Mouse (Mus musculus) liver, embryonic 12.5 days (tissue): ENCODE measurements at regions not wholly inside any gene's neighbourhood (a gene's known extent, or its start where the extent isn't known, plus 50 kb on each side); places are given as distances from the start of the nearest gene placed in this dataset.

Experiments used
- ATAC-seq: fragments of 200-750 bp; cut with Nextera tagmentation; 2 replicates; pipeline ENCODE4 v1.8.0; 2017; ENCODE audit warnings: moderate number of reproducible peaks, mild to moderate bottlenecking, moderate library complexity
- H3K27ac ChIP-seq: fragments of 300-500 bp; sonication (generic); 2 replicates; pipeline ENCODE4 v1.5.1; 2016; ENCODE audit warnings: mild to moderate bottlenecking
- H3K27me3 ChIP-seq: fragments of 300-500 bp; sonication (generic); replicated peaks from 2 replicates; pipeline ENCODE4 v1.6.1; 2016; ENCODE audit warnings: mild to moderate bottlenecking, moderate library complexity
- H3K36me3 ChIP-seq: fragments of 300-500 bp; sonication (generic); 2 replicates; pipeline ENCODE4 v1.6.1; 2016; ENCODE audit warnings: mild to moderate bottlenecking, moderate library complexity
- H3K4me1 ChIP-seq: fragments of 300-500 bp; sonication (generic); 2 replicates; pipeline ENCODE4 v1.6.1; 2016
- H3K4me2 ChIP-seq: fragments of 300-500 bp; sonication (generic); 2 replicates; pipeline ENCODE4 v1.6.1; 2016; ENCODE audit warnings: mild to moderate bottlenecking, moderate library complexity
- H3K4me3 ChIP-seq: fragments of 300-500 bp; sonication (generic); 2 replicates; pipeline ENCODE4 v1.5.1; 2016; ENCODE audit warnings: mild to moderate bottlenecking, moderate library complexity
- H3K9ac ChIP-seq: fragments of 300-500 bp; sonication (generic); 2 replicates; pipeline ENCODE4 v1.6.1; 2016; ENCODE audit warnings: mild to moderate bottlenecking, moderate library complexity
- H3K9me3 ChIP-seq: fragments of 300-500 bp; sonication (generic); replicated peaks from 2 replicates; pipeline ENCODE4 v1.6.1; 2016; ENCODE audit warnings: mild to moderate bottlenecking, moderate library complexity
- WGBS: fragments of 180-500 bp; shearing (Covaris S2); methylation state at CpG from one replicate; pipeline ENCODE4 v1.1.7; 2016; ENCODE audit not compliant: insufficient replicate concordance; 5-methylcytosine and 5-hydroxymethylcytosine counted together

DNA sequence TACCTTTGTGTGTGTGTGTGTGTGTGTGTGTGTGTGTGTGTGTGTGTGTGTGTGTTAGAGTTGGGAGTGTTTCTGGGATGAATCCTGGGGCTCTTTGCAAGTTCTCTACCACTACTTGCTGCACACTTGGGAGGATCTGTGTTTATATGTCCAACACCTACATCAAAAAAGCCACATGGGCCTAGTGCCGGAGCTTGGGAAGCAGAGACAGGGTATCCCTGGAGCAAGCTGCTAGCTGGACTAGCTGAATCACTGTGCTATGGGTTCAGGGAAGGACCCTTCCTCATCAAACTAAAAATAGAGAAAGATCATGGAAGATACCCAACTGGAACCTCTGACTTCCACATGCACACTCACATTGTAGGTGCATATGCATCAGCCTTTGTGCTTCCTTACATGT lies 187.4 kb downstream of the Insig2 start:
- no peak overlapping the region for H3K4me2 ChIP-seq
- no peaks in the 10 kb centered on the region for H3K9me3 ChIP-seq
- H3K4me1 ChIP-seq = no peaks in the 10 kb centered on the region
- no peak for ATAC-seq
- H3K4me3 ChIP-seq = no peak overlapping the region
- no peaks in the 10 kb centered on the region for H3K36me3 ChIP-seq
- H3K9ac ChIP-seq = no peak overlapping the region
- 89% methylated on average over 1 of the region's 1 CpGs for WGBS
- no peaks in the 10 kb centered on the region for H3K27me3 ChIP-seq
- H3K27ac ChIP-seq = no peak overlapping the region

- H3K9ac ChIP-seq = no peak overlapping the region
- H3K9me3 ChIP-seq = no peaks in the 10 kb centered on the region
- H3K4me3 ChIP-seq = no peak overlapping the region
- no peaks in the 10 kb centered on the region for H3K4me1 ChIP-seq
- no peaks in the 10 kb centered on the region for H3K27me3 ChIP-seq
- ATAC-seq = no peak
- 53% methylated on average over 5 of the region's 5 CpGs for WGBS
- no peak overlapping the region for H3K27ac ChIP-seq
- H3K4me2 ChIP-seq = no peak overlapping the region
- H3K36me3 ChIP-seq = no peaks in the 10 kb centered on the region
These were observed 178.9 kb downstream of the Insig2 start for GRCm38 (mm10) chr1:121153476-121153875.

DNA sequence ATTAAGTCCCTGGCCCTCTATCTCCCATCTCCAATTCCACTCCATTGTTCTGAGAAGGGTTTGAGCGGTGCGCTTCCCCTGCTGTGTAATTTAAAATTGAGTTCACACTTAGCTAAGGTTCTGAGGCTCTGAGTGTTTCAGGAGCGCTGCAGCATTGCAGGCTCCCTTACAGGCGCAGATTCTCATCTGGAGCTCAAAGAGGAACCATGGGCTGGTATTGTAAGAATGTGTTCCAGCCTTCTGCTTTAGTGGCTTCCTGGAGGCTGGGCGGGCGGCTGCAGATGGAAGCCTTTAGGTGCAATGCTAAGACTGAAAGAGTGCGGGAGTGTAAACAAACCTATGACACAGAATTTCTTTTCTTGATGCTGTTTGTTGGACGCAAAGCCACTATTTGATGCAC lies 177.8 kb downstream of the Insig2 start:
- Histone ChIP-seq H3K4me3 (no peak overlapping the region), H3K27ac (no peak overlapping the region), H3K9ac (no peak overlapping the region), H3K27me3 (no peaks in the 10 kb centered on the region), H3K36me3 (no peaks in the 10 kb centered on the region), H3K4me1 (no peaks in the 10 kb centered on the region), H3K9me3 (no peaks in the 10 kb centered on the region), H3K4me2 (no peak overlapping the region)
- ATAC-seq = no peak
- 21% methylated on average over 8 of the region's 8 CpGs for WGBS

GRCm38 (mm10) chr1:121168651-121169050 lies 163.7 kb downstream of the Insig2 start:
- H3K4me1 ChIP-seq = no peaks in the 10 kb centered on the region
- H3K9me3 ChIP-seq = no peaks in the 10 kb centered on the region
- H3K27ac ChIP-seq = no peak overlapping the region
- no peak for ATAC-seq
- 30% methylated on average over 3 of the region's 3 CpGs for WGBS
- H3K4me2 ChIP-seq = no peak overlapping the region
- H3K36me3 ChIP-seq = no peaks in the 10 kb centered on the region
- H3K4me3 ChIP-seq = no peak overlapping the region
- H3K27me3 ChIP-seq = no peaks in the 10 kb centered on the region
- H3K9ac ChIP-seq = no peak overlapping the region

DNA sequence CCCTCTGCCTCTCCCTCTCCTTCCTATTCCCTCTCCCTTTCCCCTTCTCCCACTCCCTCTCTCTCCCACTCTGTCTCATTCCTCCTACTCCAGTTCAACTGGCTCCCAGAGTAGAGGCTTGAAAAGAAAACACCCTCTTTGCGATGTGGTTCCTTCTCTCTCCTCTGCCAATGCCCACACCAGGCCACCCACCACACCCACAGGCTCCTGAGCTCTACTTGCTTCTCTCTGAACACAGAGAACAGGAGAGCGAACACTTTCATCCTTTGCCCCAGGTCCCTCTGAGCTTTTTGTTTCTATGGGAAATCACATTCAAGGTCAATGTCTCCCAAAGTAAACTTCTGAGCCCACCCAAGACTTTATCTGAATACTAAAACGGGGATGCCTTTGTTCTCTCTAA lies 155.8 kb downstream of the Insig2 start:
- Histone ChIP-seq H3K4me3 (no peak overlapping the region), H3K4me2 (no peak overlapping the region), H3K9me3 (no peaks in the 10 kb centered on the region), H3K27me3 (peaks cover 60% of the 10 kb centered on the region), H3K9ac (no peak overlapping the region), H3K36me3 (no peaks in the 10 kb centered on the region), H3K4me1 (no peaks in the 10 kb centered on the region), H3K27ac (no peak overlapping the region)
- 15% methylated on average over 3 of the region's 3 CpGs for WGBS
- no peak for ATAC-seq

GRCm38 (mm10) chr1:121177136-121177907 lies 155.1 kb downstream of the Insig2 start:
- WGBS = 4% methylated on average over 22 of the region's 22 CpGs
- no peak overlapping the region for H3K27ac ChIP-seq
- no peaks in the 10 kb centered on the region for H3K36me3 ChIP-seq
- H3K4me1 ChIP-seq = no peaks in the 10 kb centered on the region
- peaks cover 67% of the 10 kb centered on the region for H3K27me3 ChIP-seq
- no peaks in the 10 kb centered on the region for H3K9me3 ChIP-seq
- H3K4me2 ChIP-seq = peak overlapping the region; percentile 8; the same call in 1 of the 2 replicates
- no peak overlapping the region for H3K4me3 ChIP-seq
- no peak for ATAC-seq
- no peak overlapping the region for H3K9ac ChIP-seq

DNA sequence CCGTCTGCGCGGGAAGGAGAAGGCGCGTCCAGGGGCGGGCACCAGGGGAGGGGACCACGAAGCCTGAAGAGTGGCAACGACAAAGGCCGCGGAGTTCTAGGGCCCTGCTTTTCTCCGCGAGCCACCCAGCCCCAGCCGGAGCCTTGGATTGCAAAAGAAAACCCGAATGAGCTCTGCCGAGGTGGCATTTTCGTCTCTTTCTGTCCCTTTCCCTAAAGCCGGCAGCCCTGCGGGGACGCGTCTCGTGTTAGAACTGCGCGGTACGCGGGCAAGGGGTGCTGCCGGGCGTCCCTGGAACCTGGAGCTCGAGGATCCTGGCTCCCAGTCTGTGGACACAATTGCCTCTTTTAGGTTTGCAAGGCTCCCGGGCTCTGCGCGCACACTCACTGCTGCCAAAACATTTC lies 154.5 kb downstream of the Insig2 start:
- ATAC-seq = no peak
- no peaks in the 10 kb centered on the region for H3K4me1 ChIP-seq
- H3K27ac ChIP-seq = no peak overlapping the region
- H3K9me3 ChIP-seq = no peaks in the 10 kb centered on the region
- H3K4me2 ChIP-seq = peak overlapping the region; percentile 8; the same call in 1 of the 2 replicates
- H3K27me3 ChIP-seq = peaks cover 71% of the 10 kb centered on the region
- H3K9ac ChIP-seq = no peak overlapping the region
- H3K4me3 ChIP-seq = no peak overlapping the region
- H3K36me3 ChIP-seq = no peaks in the 10 kb centered on the region
- WGBS = 2% methylated on average over 31 of the region's 31 CpGs

DNA sequence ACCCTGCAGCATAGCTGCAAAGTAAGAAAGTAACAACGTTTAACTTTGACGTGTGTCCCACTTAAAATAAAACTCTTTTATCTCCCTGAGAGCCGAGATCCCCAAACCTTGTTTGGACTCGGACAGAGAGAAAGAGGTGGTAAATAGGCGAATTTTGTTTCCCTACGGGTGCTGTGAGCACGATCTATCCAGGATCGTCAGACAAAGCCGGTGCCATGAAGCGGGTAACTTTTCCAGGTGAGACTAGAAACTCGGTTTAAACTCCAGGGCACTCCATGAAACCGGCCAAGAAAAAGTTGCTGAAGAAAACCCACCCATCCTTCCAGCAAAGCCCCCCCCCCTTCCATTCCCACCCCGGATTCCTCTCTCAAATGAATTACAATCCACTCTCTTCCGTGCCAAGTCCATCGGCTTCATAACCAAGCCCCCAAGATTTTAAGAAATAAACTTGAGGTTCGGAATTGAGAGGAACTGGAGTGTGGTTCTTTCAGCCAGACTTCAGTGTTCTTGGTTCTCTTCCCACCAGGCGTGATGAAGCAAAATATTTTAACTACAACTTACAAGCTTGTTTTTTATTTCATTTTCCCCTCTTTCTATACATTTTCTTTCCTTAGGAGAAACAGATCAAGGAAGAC lies 153.7 kb downstream of the Insig2 start:
- Histone ChIP-seq H3K27me3 (peaks cover 71% of the 10 kb centered on the region), H3K4me1 (no peaks in the 10 kb centered on the region), H3K4me3 (no peak overlapping the region), H3K9me3 (no peaks in the 10 kb centered on the region), H3K4me2 (no peak overlapping the region), H3K27ac (no peak overlapping the region), H3K36me3 (no peaks in the 10 kb centered on the region), H3K9ac (no peak overlapping the region)
- WGBS = 3% methylated on average over 17 of the region's 17 CpGs
- no peak for ATAC-seq

DNA sequence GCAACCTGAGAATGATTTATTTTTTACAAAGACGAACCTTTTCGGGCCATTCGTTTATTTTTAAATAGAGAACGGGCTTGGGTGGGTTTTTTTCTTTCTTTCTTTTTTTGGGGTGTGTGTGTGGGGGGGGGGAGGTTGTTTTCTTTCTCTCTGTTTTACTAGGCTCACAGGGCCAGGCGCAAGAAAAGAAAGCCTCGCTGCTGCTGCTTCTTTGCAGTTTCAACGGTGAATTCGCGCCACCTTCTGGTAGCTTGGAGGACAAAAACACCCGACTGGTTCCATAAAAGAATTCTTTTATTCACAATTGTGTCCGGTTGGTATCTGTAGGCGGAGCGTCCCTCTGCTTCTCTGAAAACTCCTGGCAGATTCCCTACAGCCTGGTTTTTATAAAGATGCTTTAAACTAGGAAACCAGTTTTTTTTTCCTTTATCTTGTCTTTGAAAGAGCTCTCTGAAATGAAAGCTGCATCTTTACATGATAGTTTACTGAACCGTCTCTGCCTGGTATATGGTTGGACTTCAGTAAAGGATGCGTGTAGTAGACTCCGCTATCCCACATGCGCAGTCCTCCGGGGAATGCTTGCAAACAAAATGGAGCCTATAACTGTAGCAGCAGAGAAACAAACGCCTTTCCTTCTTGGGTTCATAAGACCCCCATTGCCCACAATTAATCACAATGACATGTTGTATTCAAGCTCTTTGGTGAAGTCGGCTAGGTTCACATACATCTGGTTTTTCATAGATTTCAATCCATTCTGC lies 151.9 kb downstream of the Insig2 start:
- 18% methylated on average over 20 of the region's 20 CpGs for WGBS
- no peak overlapping the region for H3K4me3 ChIP-seq
- ATAC-seq = no peak
- H3K4me2 ChIP-seq = no peak overlapping the region
- H3K27me3 ChIP-seq = peaks cover 66% of the 10 kb centered on the region
- no peaks in the 10 kb centered on the region for H3K4me1 ChIP-seq
- H3K9me3 ChIP-seq = no peaks in the 10 kb centered on the region
- H3K27ac ChIP-seq = no peak overlapping the region
- H3K9ac ChIP-seq = no peak overlapping the region
- no peaks in the 10 kb centered on the region for H3K36me3 ChIP-seq

- H3K9me3 ChIP-seq = no peaks in the 10 kb centered on the region
- H3K4me1 ChIP-seq = no peaks in the 10 kb centered on the region
- no peak overlapping the region for H3K9ac ChIP-seq
- H3K27me3 ChIP-seq = no peaks in the 10 kb centered on the region
- no peak overlapping the region for H3K4me2 ChIP-seq
- ATAC-seq = no peak
- H3K4me3 ChIP-seq = no peak overlapping the region
- WGBS = 17% methylated on average over 2 of the region's 2 CpGs
- H3K36me3 ChIP-seq = no peaks in the 10 kb centered on the region
- H3K27ac ChIP-seq = no peak overlapping the region
These were observed 143.5 kb downstream of the Insig2 start for GRCm38 (mm10) chr1:121188895-121189294.

- Histone ChIP-seq H3K4me1 (no peaks in the 10 kb centered on the region), H3K4me3 (no peak overlapping the region), H3K36me3 (no peaks in the 10 kb centered on the region), H3K4me2 (no peak overlapping the region), H3K9ac (no peak overlapping the region), H3K27me3 (no peaks in the 10 kb centered on the region), H3K27ac (no peak overlapping the region), H3K9me3 (no peaks in the 10 kb centered on the region)
- WGBS = 65% methylated on average over 4 of the region's 4 CpGs
- no peak for ATAC-seq
These were observed 137.6 kb downstream of the Insig2 start for GRCm38 (mm10) chr1:121194800-121195199.

GRCm38 (mm10) chr1:121215843-121216242 lies 116.5 kb downstream of the Insig2 start:
- H3K9me3 ChIP-seq = no peaks in the 10 kb centered on the region
- H3K36me3 ChIP-seq = no peaks in the 10 kb centered on the region
- ATAC-seq = no peak
- no peaks in the 10 kb centered on the region for H3K4me1 ChIP-seq
- no peak overlapping the region for H3K4me2 ChIP-seq
- H3K27ac ChIP-seq = no peak overlapping the region
- H3K9ac ChIP-seq = no peak overlapping the region
- H3K27me3 ChIP-seq = no peaks in the 10 kb centered on the region
- 22% methylated on average over 2 of the region's 2 CpGs for WGBS
- no peak overlapping the region for H3K4me3 ChIP-seq
